Mouse (Mus musculus) MEL (cell line): Measurements from ENCODE around the gene Eef2. TPM values are rescaled to one million over a fixed set of nuclear protein-coding genes. Genes with fewer than 3 reads are reported as not detected.
A peak's percentile ranks its signal among the peaks of the same experiment; 100 is the strongest.

ENCODE experiments used
- DNase-seq: peaks from one replicate; pipeline ENCODE4 v3.0.0; 2011; ENCODE audit warnings: low read depth, low spot score
- H3K27ac ChIP-seq: 2 replicates; pipeline ENCODE4 v1.5.1; 2012; ENCODE audit warnings: low read depth, mild to moderate bottlenecking, control low read depth, low read length, moderate library complexity; ENCODE audit not compliant: control insufficient read depth
- H3K27me3 ChIP-seq, 2 experiments: fragments of 150-350 bp in 1 of 2; sonication (generic) in 1 of 2; 2 replicates each; pipeline ENCODE4 v1.6.1; 2012; ENCODE audit warnings: low read length in 2 of 2, mild to moderate bottlenecking in 2 of 2, improper control_type of control experiment in 1 of 2, moderate library complexity in 1 of 2; ENCODE audit not compliant: insufficient read depth in 2 of 2, control insufficient read depth in 1 of 2
- H3K36me3 ChIP-seq, 2 experiments: 2 replicates each; pipeline ENCODE4 v1.6.1; 2012 to 2014; ENCODE audit warnings: low read length in 2 of 2, improper control_type of control experiment in 1 of 2, inconsistent platforms in 1 of 2, mild to moderate bottlenecking in 1 of 2; ENCODE audit not compliant: insufficient read depth in 2 of 2, control insufficient read depth in 1 of 2
- H3K4me1 ChIP-seq, 2 experiments: fragments of 150-350 bp in 1 of 2; sonication (generic) in 1 of 2; 2 replicates each; pipeline ENCODE4 v1.6.1; 2012; ENCODE audit warnings: low read length in 2 of 2, improper control_type of control experiment in 1 of 2, mild to moderate bottlenecking in 1 of 2; ENCODE audit not compliant: insufficient read depth in 2 of 2, control insufficient read depth in 1 of 2
- H3K4me3 ChIP-seq, 2 experiments: fragments of 150-350 bp in 1 of 2; sonication (generic) in 1 of 2; 2 replicates each; pipeline ENCODE4 v1.5.1; 2012; ENCODE audit warnings: low read depth in 2 of 2, low read length in 2 of 2, mild to moderate bottlenecking in 2 of 2, moderate library complexity in 2 of 2, control low read depth in 1 of 2, improper control_type of control experiment in 1 of 2; ENCODE audit not compliant: control insufficient read depth in 1 of 2, insufficient read depth in 1 of 2
- H3K79me2 ChIP-seq: 2 replicates; pipeline ENCODE4 v1.6.1; 2012; ENCODE audit warnings: mild to moderate bottlenecking, low read length, moderate library complexity; ENCODE audit not compliant: control insufficient read depth, poor library complexity, insufficient read depth
- H3K9ac ChIP-seq: 2 replicates; pipeline ENCODE4 v1.6.1; 2012; ENCODE audit warnings: low read depth, mild to moderate bottlenecking, control low read depth, low read length, moderate library complexity; ENCODE audit not compliant: control insufficient read depth, poor library complexity, severe bottlenecking
- H3K9me3 ChIP-seq: fragments of 150-350 bp; sonication (generic); replicated peaks from 2 replicates; pipeline ENCODE4 v1.6.1; 2012; ENCODE audit warnings: mild to moderate bottlenecking, low read length, improper control_type of control experiment, moderate library complexity; ENCODE audit not compliant: insufficient read depth
- CHD2 ChIP-seq: IDR thresholded peaks from 2 replicates; pipeline ENCODE4 v1.6.1; 2011; ENCODE audit warnings: low read length, improper control_type of control experiment
- CTCF ChIP-seq, 3 experiments: IDR thresholded peaks in 2 of 3; conservative IDR thresholded peaks in 1 of 3; 2 replicates each; pipeline ENCODE4 v1.5.1; 2011 to 2012; ENCODE audit warnings: low read length in 3 of 3, low read depth in 2 of 3, mild to moderate bottlenecking in 2 of 3, improper control_type of control experiment in 1 of 3, inconsistent platforms in 1 of 3, mixed read lengths in 1 of 3, moderate library complexity in 1 of 3; ENCODE audit not compliant: control insufficient read depth in 1 of 3, insufficient read depth in 1 of 3, poor library complexity in 1 of 3, severe bottlenecking in 1 of 3
- GABPA ChIP-seq: IDR thresholded peaks from 2 replicates; pipeline ENCODE4 v1.6.1; 2012; ENCODE audit warnings: low read depth, mild to moderate bottlenecking, inconsistent platforms, low read length, improper control_type of control experiment, moderate library complexity
- GATA1 ChIP-seq: IDR thresholded peaks from 2 replicates; pipeline ENCODE4 v1.6.1; 2011; ENCODE audit warnings: low read depth, low read length, improper control_type of control experiment
- JUND ChIP-seq: IDR thresholded peaks from 2 replicates; pipeline ENCODE4 v1.6.1; 2011; ENCODE audit warnings: low read depth, mild to moderate bottlenecking, improper control_type of control experiment, low read length
- MAFK ChIP-seq: IDR thresholded peaks from 2 replicates; pipeline ENCODE4 v1.6.1; 2011; ENCODE audit warnings: low read depth, mild to moderate bottlenecking, low read length, improper control_type of control experiment, borderline replicate concordance
- MXI1 ChIP-seq: IDR thresholded peaks from 2 replicates; pipeline ENCODE4 v1.6.1; 2011; ENCODE audit warnings: mild to moderate bottlenecking, low read depth, low read length, improper control_type of control experiment
- POLR2A ChIP-seq, 2 experiments: IDR thresholded peaks; 2 replicates each; pipeline ENCODE4 v1.6.1; 2011 to 2012; ENCODE audit warnings: low read length in 2 of 2, mild to moderate bottlenecking in 2 of 2, control low read depth in 1 of 2, improper control_type of control experiment in 1 of 2, low read depth in 1 of 2, moderate library complexity in 1 of 2; ENCODE audit not compliant: control insufficient read depth in 1 of 2, insufficient read depth in 1 of 2, poor library complexity in 1 of 2
- POLR2AphosphoS2 ChIP-seq: IDR thresholded peaks from 2 replicates; pipeline ENCODE4 v1.6.1; 2011; ENCODE audit warnings: low read length, improper control_type of control experiment
- RAD21 ChIP-seq: IDR thresholded peaks from 2 replicates; pipeline ENCODE4 v1.6.1; 2011; ENCODE audit warnings: mild to moderate bottlenecking, low read depth, low read length, improper control_type of control experiment
- SIN3A ChIP-seq: IDR thresholded peaks from 2 replicates; pipeline ENCODE4 v1.6.1; 2012; ENCODE audit warnings: low read length, improper control_type of control experiment, inconsistent platforms
- SMC3 ChIP-seq: IDR thresholded peaks from 2 replicates; pipeline ENCODE4 v1.6.1; 2011; ENCODE audit warnings: low read depth, low read length, improper control_type of control experiment
- TBP ChIP-seq: IDR thresholded peaks from 2 replicates; pipeline ENCODE4 v1.8.0; 2011; ENCODE audit warnings: low read depth, low read length, improper control_type of control experiment
- TCF12 ChIP-seq: IDR thresholded peaks from 2 replicates; pipeline ENCODE4 v1.6.1; 2014; ENCODE audit warnings: low read depth, mild to moderate bottlenecking, inconsistent platforms, low read length, improper control_type of control experiment, moderate library complexity
- USF1 ChIP-seq: IDR thresholded peaks from 2 replicates; pipeline ENCODE4 v1.6.1; 2014; ENCODE audit warnings: low read depth, mild to moderate bottlenecking, inconsistent platforms, low read length, improper control_type of control experiment, moderate library complexity
- USF2 ChIP-seq, 2 experiments: IDR thresholded peaks; 2 replicates each; pipeline ENCODE4 v1.6.1; 2011 to 2012; ENCODE audit warnings: improper control_type of control experiment in 2 of 2, low read length in 2 of 2, borderline replicate concordance in 1 of 2, inconsistent platforms in 1 of 2, low read depth in 1 of 2, mild to moderate bottlenecking in 1 of 2; ENCODE audit not compliant: insufficient read depth in 1 of 2
- ZKSCAN1 ChIP-seq: IDR thresholded peaks from 2 replicates; pipeline ENCODE4 v1.6.1; 2012; ENCODE audit warnings: low read depth, mild to moderate bottlenecking, inconsistent platforms, low read length, improper control_type of control experiment, moderate library complexity
- polyA plus RNA-seq, 2 experiments: library from polyadenylated mRNA; stranded (reverse) in 1 of 2; unstranded in 1 of 2; fragments of >175 nt in 1 of 2; fragments of >200 nt in 1 of 2; gene quantifications; 2 replicates each; pipeline versions ENCODE4 v1.2.1 to v1.2.4; 2012; ENCODE audit warnings: low replicate concordance in 2 of 2, low read depth in 1 of 2; ENCODE audit not compliant: insufficient read length in 2 of 2, insufficient read depth in 1 of 2, missing spikeins in 1 of 2
- total RNA-seq: library from RNA; depleted of rRNA; stranded (reverse); fragments of 300-350 nt; gene quantifications from 2 replicates; pipeline ENCODE4 v1.2.3, GENCODE M21; 2012

Eef2 gene
- total and polyA plus RNA-seq, 3 experiments: 2,863 to 4,586 (median 3,442) TPM

GRCm38 (mm10) chr10:81202978-81203720 is 26.7 kb downstream of the Eef2 start:
- H3K4me3 ChIP-seq: no peak overlapping the region
- peak; percentile 83 for DNase-seq
- H3K4me1 ChIP-seq: peaks cover 0 to 6% of the 10 kb centered on the region in 2 experiments; a peak in 1 of 4 replicates
- H3K9me3 ChIP-seq: no peaks in the 10 kb centered on the region
- no peaks in the 10 kb centered on the region; a peak in 1 of 4 replicates for H3K36me3 ChIP-seq
- no peak overlapping the region for H3K9ac ChIP-seq
- no peaks in the 10 kb centered on the region for H3K27me3 ChIP-seq
- H3K27ac ChIP-seq: no peak overlapping the region
- TF ChIP-seq GABPA (no peak), USF1 (peak; percentile 79), TBP (peak; percentile 93), JUND (no peak), SMC3 (peak; percentile 46), RAD21 (peak; percentile 34), GATA1 (peak; percentile 34; the same call in 1 of the 2 replicates), TCF12 (no peak), CTCF (IDR thresholded peaks at IDR 0.05 in 2 of 3, conservative IDR thresholded peaks at IDR 0.05 in 1 of 3; ENCODE audit: control insufficient read depth in 1 of 3, insufficient read depth in 1 of 3, low read depth in 2 of 3, low read length in 3 of 3, poor library complexity in 1 of 3, severe bottlenecking in 1 of 3) (peak; percentile 10 to 42 (median 39); a peak in 5 of 6 replicates), MXI1 (peak; percentile 63; the same call in 1 of the 2 replicates), USF2 (IDR thresholded peaks at IDR 0.05; ENCODE audit: borderline replicate concordance in 1 of 2, insufficient read depth in 1 of 2, low read depth in 1 of 2, low read length in 2 of 2) (no peak), CHD2 (no peak), SIN3A (peak; percentile 37; the same call in 1 of the 2 replicates)
- TF ChIP-seq, all 39 proteins: peak for 8
- no peaks in the 10 kb centered on the region for H3K79me2 ChIP-seq

DNA sequence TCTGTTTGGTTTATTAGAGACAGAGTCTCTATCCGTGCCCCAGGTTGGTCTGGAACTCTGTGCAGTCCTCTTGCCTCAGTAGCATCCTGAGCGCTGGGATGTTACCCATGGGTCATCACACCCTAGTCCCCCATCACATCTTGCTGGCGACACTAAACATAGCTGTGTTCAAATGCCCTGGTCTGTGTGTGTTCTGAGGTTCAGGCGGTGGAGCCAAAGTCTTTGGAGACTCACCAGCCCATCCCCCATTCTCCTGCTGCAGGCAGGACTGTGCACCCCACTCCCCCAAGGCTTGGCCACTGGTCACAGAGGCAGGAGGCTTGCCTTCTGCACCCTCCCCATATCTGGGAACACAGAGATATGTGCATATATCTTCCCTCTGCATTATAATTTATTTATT is 27.7 kb downstream of the Eef2 start:
- H3K4me3 ChIP-seq: no peak overlapping the region
- peaks cover 0 to 6% of the 10 kb centered on the region in 2 experiments; a peak in 1 of 4 replicates for H3K4me1 ChIP-seq
- no peaks in the 10 kb centered on the region for H3K79me2 ChIP-seq
- no peaks in the 10 kb centered on the region; a peak in 1 of 4 replicates for H3K36me3 ChIP-seq
- no peak for DNase-seq
- no peaks in the 10 kb centered on the region for H3K9me3 ChIP-seq
- no peaks in the 10 kb centered on the region; a peak in 1 of 4 replicates for H3K27me3 ChIP-seq
- no peak overlapping the region for H3K9ac ChIP-seq
- H3K27ac ChIP-seq: no peak overlapping the region
- TF ChIP-seq ZKSCAN1: no peak
- TF ChIP-seq POLR2AphosphoS2: no peak
- TF ChIP-seq MAFK: no peak
- no peak for TF ChIP-seq POLR2A (IDR thresholded peaks at IDR 0.05; ENCODE audit: control insufficient read depth in 1 of 2, insufficient read depth in 1 of 2, low read depth in 1 of 2, low read length in 2 of 2, poor library complexity in 1 of 2)
- no peak for TF ChIP-seq MXI1
